Mouse (Mus musculus): Measurements from ENCODE around the gene Suv39h1. TPM values are rescaled to one million over a fixed set of nuclear protein-coding genes. Genes with fewer than 3 reads are reported as not detected.
"Not testable (repeated sequence)": the region's sequence is repeated elsewhere in the genome, so short reads cannot be mapped to it uniquely, and the experiment has no call there.

The Suv39h1 gene
- polyA plus RNA-seq, 1 experiment from 2014 or later: 58.6 TPM

GRCm38 (mm10) chrX:8090346-8090953 is 15.9 kb upstream of the Suv39h1 start, which contains the start of gene Was:
Gene Was, minus strand, starts transcription at chrX:8090498.
- H3K4me3 ChIP-seq: no peak within 1 kb of the TSS
- H3K9me3 ChIP-seq (replicated peaks): peaks cover 3% of the 10 kb centered on the region; the same call in 1 of the 2 replicates
- no peak within 1 kb of the TSS for H3K4me2 ChIP-seq (replicated peaks)
- H3K36me3 ChIP-seq: no peaks in the 10 kb centered on the region
- no peak within 1 kb of the TSS for H3K9ac ChIP-seq
- 77% methylated on average over 14 of the region's 14 CpGs for WGBS
- no peaks in the 10 kb centered on the region for H3K27me3 ChIP-seq
- no peak within 1 kb of the TSS for H3K27ac ChIP-seq
- ATAC-seq (ENCODE audit: low FRiP score): no peak
- no peaks in the 10 kb centered on the region for H3K4me1 ChIP-seq

GRCm38 (mm10) chrX:8089746-8090145 is 15.2 kb upstream of the Suv39h1 start:
- WGBS: 92% methylated on average over 3 of the region's 3 CpGs
- Histone ChIP-seq H3K4me2 (replicated peaks) (no peak overlapping the region), H3K27ac (no peak overlapping the region), H3K4me1 (no peaks in the 10 kb centered on the region), H3K4me3 (no peak overlapping the region), H3K9me3 (replicated peaks) (peaks cover 3% of the 10 kb centered on the region; the same call in 1 of the 2 replicates), H3K36me3 (no peaks in the 10 kb centered on the region), H3K9ac (no peak overlapping the region), H3K27me3 (no peaks in the 10 kb centered on the region)
- ATAC-seq (ENCODE audit: low FRiP score): no peak

GRCm38 (mm10) chrX:8085611-8086010 is 11.1 kb upstream of the Suv39h1 start:
- no peaks in the 10 kb centered on the region for H3K27me3 ChIP-seq
- no peaks in the 10 kb centered on the region for H3K36me3 ChIP-seq
- no peak overlapping the region for H3K27ac ChIP-seq
- H3K9ac ChIP-seq: no peak overlapping the region
- peaks cover 3% of the 10 kb centered on the region; the same call in 1 of the 2 replicates for H3K9me3 ChIP-seq (replicated peaks)
- H3K4me3 ChIP-seq: no peak overlapping the region
- no peak for ATAC-seq (ENCODE audit: low FRiP score)
- H3K4me2 ChIP-seq (replicated peaks): no peak overlapping the region
- 84% methylated on average over 6 of the region's 8 CpGs for WGBS
- H3K4me1 ChIP-seq: no peaks in the 10 kb centered on the region

GRCm38 (mm10) chrX:8084771-8085259 is 10.3 kb upstream of the Suv39h1 start:
- WGBS: 87% methylated on average over 6 of the region's 6 CpGs
- H3K4me2 ChIP-seq (replicated peaks): no peak overlapping the region

GRCm38 (mm10) chrX:8075104-8075503 is 544 bp upstream of the Suv39h1 start:
- peak overlapping the region; percentile 52 for H3K4me3 ChIP-seq
- H3K4me1 ChIP-seq: no peaks in the 10 kb centered on the region
- H3K27me3 ChIP-seq: no peaks in the 10 kb centered on the region
- 0 out of 2 replicates have a peak, but pooled peaks cover 4% of the 10 kb centered on the region for H3K36me3 ChIP-seq
- H3K9me3 ChIP-seq (replicated peaks): no peaks in the 10 kb centered on the region
- peak overlapping the region; percentile 82 for H3K27ac ChIP-seq
- peak overlapping the region; percentile 50 for H3K9ac ChIP-seq
- H3K4me2 ChIP-seq (replicated peaks): peak overlapping the region; percentile 47
- ATAC-seq (ENCODE audit: low FRiP score): peak; percentile 55
- 50% methylated on average over 3 of the region's 3 CpGs for whole genome bisulfite sequencing

More at GRCm38 (mm10) chrX:8084771-8085259, 10.3 kb upstream of the Suv39h1 start:
- ATAC-seq (ENCODE audit: low FRiP score): no peak
- Histone ChIP-seq H3K4me3 (no peak overlapping the region), H3K27me3 (no peaks in the 10 kb centered on the region), H3K27ac (no peak overlapping the region), H3K9ac (no peak overlapping the region), H3K9me3 (replicated peaks) (peaks cover 3% of the 10 kb centered on the region; the same call in 1 of the 2 replicates), H3K4me1 (no peaks in the 10 kb centered on the region), H3K36me3 (no peaks in the 10 kb centered on the region)

GRCm38 (mm10) chrX:8073881-8074429 is 605 bp downstream of the Suv39h1 start:
- no peaks in the 10 kb centered on the region for H3K27me3 ChIP-seq
- peak overlapping the region; percentile 52 for H3K4me3 ChIP-seq
- peak; percentile 45 for ATAC-seq (ENCODE audit: low FRiP score)
- peaks cover 8% of the 10 kb centered on the region; the same call in 1 of the 2 replicates for H3K36me3 ChIP-seq
- H3K4me2 ChIP-seq (replicated peaks): peak overlapping the region; percentile 47
- WGBS: 19% methylated on average over 59 of the region's 64 CpGs
- H3K4me1 ChIP-seq: no peaks in the 10 kb centered on the region
- H3K9ac ChIP-seq: peak overlapping the region; percentile 62
- H3K27ac ChIP-seq: peak overlapping the region; percentile 84
- H3K9me3 ChIP-seq (replicated peaks): no peaks in the 10 kb centered on the region

- H3K36me3 ChIP-seq: peaks cover 19% of the 10 kb centered on the region; the same call in 1 of the 2 replicates
These were observed 5.4 kb downstream of the Suv39h1 start for GRCm38 (mm10) chrX:8069166-8069565.

GRCm38 (mm10) chrX:8051044-8051781 is 23.3 kb downstream of the Suv39h1 start:
- H3K4me2 ChIP-seq (replicated peaks); H3K9me3 ChIP-seq (replicated peaks); H3K27me3 ChIP-seq; H3K4me1 ChIP-seq; H3K9ac ChIP-seq; H3K36me3 ChIP-seq; H3K4me3 ChIP-seq; ATAC-seq (ENCODE audit: low FRiP score); H3K27ac ChIP-seq: not testable (repeated sequence)
- 87% methylated on average over 8 of the region's 8 CpGs for WGBS

More at GRCm38 (mm10) chrX:8069166-8069565, 5.4 kb downstream of the Suv39h1 start:
- Histone ChIP-seq H3K4me3 (no peak overlapping the region), H3K4me2 (replicated peaks) (no peak overlapping the region), H3K27me3 (no peaks in the 10 kb centered on the region), H3K27ac (no peak overlapping the region), H3K4me1 (no peaks in the 10 kb centered on the region), H3K9ac (no peak overlapping the region), H3K9me3 (replicated peaks) (no peaks in the 10 kb centered on the region)
- WGBS: 90% methylated on average over 1 of the region's 1 CpGs
- no peak for ATAC-seq (ENCODE audit: low FRiP score)

- no peak overlapping the region for H3K4me3 ChIP-seq
- ATAC-seq (ENCODE audit: low FRiP score): no peak
- H3K27me3 ChIP-seq: no peaks in the 10 kb centered on the region
- WGBS: 58% methylated on average over 1 of the region's 1 CpGs
- H3K9ac ChIP-seq: no peak overlapping the region
- no peaks in the 10 kb centered on the region for H3K36me3 ChIP-seq
- H3K27ac ChIP-seq: no peak overlapping the region
- no peaks in the 10 kb centered on the region for H3K4me1 ChIP-seq
- no peaks in the 10 kb centered on the region for H3K9me3 ChIP-seq (replicated peaks)
- no peak overlapping the region for H3K4me2 ChIP-seq (replicated peaks)
These were observed 41.6 kb downstream of the Suv39h1 start for GRCm38 (mm10) chrX:8033009-8033408.

GRCm38 (mm10) chrX:8026811-8027210 is 47.7 kb downstream of the Suv39h1 start:
- H3K9ac ChIP-seq: no peak overlapping the region
- H3K9me3 ChIP-seq (replicated peaks): 0 out of 2 replicates have a peak, but pooled peaks cover 7% of the 10 kb centered on the region
- H3K27ac ChIP-seq: no peak overlapping the region
- H3K4me1 ChIP-seq: no peaks in the 10 kb centered on the region
- no peaks in the 10 kb centered on the region for H3K27me3 ChIP-seq
- H3K4me3 ChIP-seq: no peak overlapping the region
- no peak for ATAC-seq (ENCODE audit: low FRiP score)
- H3K4me2 ChIP-seq (replicated peaks): no peak overlapping the region
- 79% methylated on average over 4 of the region's 4 CpGs for WGBS
- H3K36me3 ChIP-seq: no peaks in the 10 kb centered on the region

- H3K9ac ChIP-seq: no peak overlapping the region
- no peak overlapping the region for H3K4me3 ChIP-seq
- H3K27me3 ChIP-seq: no peaks in the 10 kb centered on the region
- H3K9me3 ChIP-seq (replicated peaks): 0 out of 2 replicates have a peak, but pooled peaks cover 7% of the 10 kb centered on the region
- H3K4me1 ChIP-seq: no peaks in the 10 kb centered on the region
- H3K4me2 ChIP-seq (replicated peaks): no peak overlapping the region
- H3K27ac ChIP-seq: no peak overlapping the region
- H3K36me3 ChIP-seq: no peaks in the 10 kb centered on the region
- no peak for ATAC-seq (ENCODE audit: low FRiP score)
- 69% methylated on average over 2 of the region's 2 CpGs for WGBS
These were observed 49.8 kb downstream of the Suv39h1 start for GRCm38 (mm10) chrX:8024795-8025194.

- Histone ChIP-seq H3K4me3 (no peak overlapping the region), H3K27ac (no peak overlapping the region), H3K4me2 (replicated peaks) (no peak overlapping the region), H3K9ac (no peak overlapping the region), H3K9me3 (replicated peaks) (no peaks in the 10 kb centered on the region), H3K27me3 (no peaks in the 10 kb centered on the region), H3K36me3 (no peaks in the 10 kb centered on the region), H3K4me1 (no peaks in the 10 kb centered on the region)
- ATAC-seq (ENCODE audit: low FRiP score): no peak
- 70% methylated on average over 2 of the region's 2 CpGs for WGBS
These were observed 54.3 kb downstream of the Suv39h1 start for GRCm38 (mm10) chrX:8020111-8020778.
